Mouse (Mus musculus) cortical plate, adult 2 months (tissue): Measurements from ENCODE around the gene Defb39.

ENCODE experiments used
- CTCF ChIP-seq: fragments of 200-500 bp; IDR thresholded peaks from 2 replicates; pipeline ENCODE4 v1.5.1; 2011; ENCODE audit warnings: mild to moderate bottlenecking, control low read depth, low read length; ENCODE audit not compliant: insufficient read depth; ENCODE audit errors: extremely low read depth
- POLR2A ChIP-seq: fragments of 200-500 bp; IDR thresholded peaks from 2 replicates; pipeline ENCODE4 v1.6.1; 2011; ENCODE audit warnings: mild to moderate bottlenecking, low read length, control low read depth; ENCODE audit not compliant: insufficient read depth; ENCODE audit errors: extremely low read depth

- TF ChIP-seq POLR2A (no peak), CTCF (no peak)
Observed at GRCm38 (mm10) chr8:19066013-19066412, 1.4 kb upstream of the Defb39 start.
